Mouse (Mus musculus): Measurements from ENCODE around the gene Prmt1.

Prmt1 gene

GRCm38 (mm10) chr7:44978300-44978699 lies 8.1 kb downstream of the Prmt1 start:
- no peak for DNase-seq (ENCODE audit: low spot score in 2 of 2)

GRCm38 (mm10) chr7:44975117-44975419 lies 11.3 kb downstream of the Prmt1 start:
- DNase-seq (ENCODE audit: low spot score in 2 of 2): no peak

- peak; percentile 37 to 49 for DNase-seq (ENCODE audit: low spot score in 2 of 2)
These were observed 11.8 kb downstream of the Prmt1 start, which contains the start of gene Cpt1c for GRCm38 (mm10) chr7:44974383-44975116. Gene Cpt1c, minus strand, starts transcription at chr7:44974851.

GRCm38 (mm10) chr7:44973415-44974130 lies 12.8 kb downstream of the Prmt1 start:
- no peak for DNase-seq (ENCODE audit: low spot score in 2 of 2)

GRCm38 (mm10) chr7:44971142-44971541 lies 15.2 kb downstream of the Prmt1 start:
- no peak for DNase-seq (ENCODE audit: low spot score in 2 of 2)

GRCm38 (mm10) chr7:44970231-44970691 lies 16.1 kb downstream of the Prmt1 start:
- DNase-seq (ENCODE audit: low spot score in 2 of 2): peak; percentile 36 to 45

GRCm38 (mm10) chr7:44966638-44967037 lies 19.7 kb downstream of the Prmt1 start:
- no peak for DNase-seq (ENCODE audit: low spot score in 2 of 2)

GRCm38 (mm10) chr7:44965975-44966374 lies 20.4 kb downstream of the Prmt1 start:
- DNase-seq (ENCODE audit: low spot score in 2 of 2): no peak

- DNase-seq (ENCODE audit: low spot score in 2 of 2): no peak
These were observed 21.4 kb downstream of the Prmt1 start for GRCm38 (mm10) chr7:44964990-44965389.

- no peak for DNase-seq (ENCODE audit: low spot score in 2 of 2)
These were observed 23.5 kb downstream of the Prmt1 start for GRCm38 (mm10) chr7:44962831-44963230.

- no peak for DNase-seq (ENCODE audit: low spot score in 2 of 2)
These were observed 24.0 kb downstream of the Prmt1 start for GRCm38 (mm10) chr7:44962337-44962736.

GRCm38 (mm10) chr7:44960512-44960910 lies 25.9 kb downstream of the Prmt1 start:
- no peak for DNase-seq (ENCODE audit: low spot score in 2 of 2)

- peak in 1 of 2 experiments; percentile 48 for DNase-seq (ENCODE audit: low spot score in 2 of 2)
These were observed 26.4 kb downstream of the Prmt1 start for GRCm38 (mm10) chr7:44959874-44960511.

- DNase-seq (ENCODE audit: low spot score in 2 of 2): no peak
These were observed 27.1 kb downstream of the Prmt1 start for GRCm38 (mm10) chr7:44959281-44959680.

GRCm38 (mm10) chr7:44958208-44958607 lies 28.2 kb downstream of the Prmt1 start:
- no peak for DNase-seq (ENCODE audit: low spot score in 2 of 2)

- no peak for DNase-seq (ENCODE audit: low spot score in 2 of 2)
These were observed 29.1 kb downstream of the Prmt1 start for GRCm38 (mm10) chr7:44957183-44957835.

GRCm38 (mm10) chr7:44956266-44956665 lies 30.1 kb downstream of the Prmt1 start:
- DNase-seq (ENCODE audit: low spot score in 2 of 2): no peak

GRCm38 (mm10) chr7:44955628-44956027 lies 30.7 kb downstream of the Prmt1 start:
- no peak for DNase-seq (ENCODE audit: low spot score in 2 of 2)

GRCm38 (mm10) chr7:44954091-44954885 lies 32.1 kb downstream of the Prmt1 start:
- DNase-seq (ENCODE audit: low spot score in 2 of 2): no peak

- DNase-seq (ENCODE audit: low spot score in 2 of 2): no peak
These were observed 32.8 kb downstream of the Prmt1 start for GRCm38 (mm10) chr7:44953561-44953960.

GRCm38 (mm10) chr7:44952611-44953306 lies 33.6 kb downstream of the Prmt1 start:
- DNase-seq (ENCODE audit: low spot score in 2 of 2): peak; percentile 54 to 55

Data from spleen, postnatal 14 days (tissue).